Mouse (Mus musculus): Measurements from ENCODE around the gene Castor1.

Gene Castor1

DNA sequence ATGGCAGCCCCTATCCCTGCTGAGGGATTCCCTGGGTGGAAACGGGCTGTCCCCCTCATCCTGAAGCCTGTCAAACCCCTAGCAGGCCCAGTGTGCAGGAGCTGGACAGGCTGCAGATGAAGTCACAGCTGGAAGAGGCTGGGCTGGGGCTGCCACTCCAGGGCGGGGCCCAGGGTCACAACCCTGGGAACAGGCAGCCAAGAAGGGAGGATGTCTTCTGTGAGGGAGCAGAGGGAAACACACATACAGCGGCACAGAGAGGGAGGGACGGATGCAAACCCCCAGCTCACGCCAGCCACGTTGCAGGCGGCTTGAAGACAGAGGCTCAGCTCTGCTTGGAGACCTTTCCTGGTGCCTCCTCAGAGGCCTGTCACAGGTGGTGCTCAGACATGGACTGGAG is 46.0 kb downstream of the Castor1 start:
- peak in 1 of 2 experiments; percentile 30 for DNase-seq

DNA sequence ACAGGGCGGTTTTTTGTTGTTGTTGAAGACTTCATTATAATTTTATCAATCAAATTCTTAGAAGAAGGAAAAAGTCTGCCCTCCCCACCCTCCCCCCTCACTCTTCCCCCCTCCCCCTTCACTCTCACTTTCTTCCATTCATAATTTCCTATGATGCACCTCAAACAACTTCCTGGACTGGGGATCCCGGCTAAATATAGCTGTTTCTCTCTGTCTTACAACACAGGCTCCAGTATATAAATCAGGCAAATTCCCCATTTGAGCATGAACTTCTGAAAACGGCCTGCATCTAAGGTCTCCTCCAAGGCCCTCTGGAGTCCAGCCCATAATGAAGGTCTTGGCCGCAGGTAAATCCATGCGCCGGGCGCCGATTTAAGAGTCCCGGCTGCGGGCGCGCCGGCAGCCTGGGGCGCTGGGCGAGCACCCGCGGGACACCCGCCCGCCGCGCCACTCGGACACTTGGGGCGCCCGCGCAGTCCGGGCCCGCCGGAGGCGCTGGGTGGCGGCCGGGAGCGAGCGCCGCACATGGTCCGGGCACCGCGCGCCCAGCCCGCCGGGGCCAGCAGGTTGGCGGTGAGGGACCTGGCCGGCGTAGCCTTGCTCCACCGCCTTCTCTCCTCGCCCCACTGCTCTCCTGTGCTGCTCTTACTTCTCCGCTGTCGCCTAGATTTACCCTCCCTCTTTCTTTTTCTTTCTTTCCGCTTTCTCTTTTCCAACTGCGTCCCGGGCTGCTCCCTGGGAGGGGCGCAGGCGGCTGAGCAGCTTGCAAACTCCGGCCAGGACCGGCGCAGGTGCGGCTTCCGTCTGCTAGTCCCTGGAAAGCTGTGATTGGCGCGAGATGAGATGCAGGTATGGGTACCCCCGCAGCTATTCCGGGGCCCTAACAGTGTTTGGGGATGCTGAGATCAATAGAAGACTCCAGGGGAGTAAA is 48.5 kb downstream of the Castor1 start:
- peak; percentile 48 to 80 for DNase-seq

GRCm38 (mm10) chr11:4267202-4267578 is 49.2 kb downstream of the Castor1 start:
- peak in 1 of 2 experiments; percentile 30 for DNase-seq

DNA sequence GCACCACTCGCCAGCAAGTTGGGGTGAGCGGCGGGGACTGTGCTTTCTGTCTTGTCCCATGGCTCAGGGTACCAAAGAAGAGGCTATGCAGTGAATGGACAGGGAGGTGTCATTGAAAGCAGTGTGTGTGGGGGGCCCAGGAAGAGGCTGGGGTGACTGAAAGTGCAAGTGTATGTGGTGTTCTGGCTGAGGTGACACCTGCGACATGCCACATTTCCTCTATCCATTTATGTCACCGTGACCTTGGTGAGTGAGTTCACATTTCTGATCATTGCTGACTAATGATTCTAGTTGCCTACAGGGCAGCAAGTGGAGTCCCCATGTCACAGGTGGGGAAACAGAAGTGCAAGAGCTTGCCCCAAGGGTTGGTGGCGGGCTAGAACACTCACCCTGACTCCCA is 50.5 kb downstream of the Castor1 start:
- no peak for DNase-seq

DNA sequence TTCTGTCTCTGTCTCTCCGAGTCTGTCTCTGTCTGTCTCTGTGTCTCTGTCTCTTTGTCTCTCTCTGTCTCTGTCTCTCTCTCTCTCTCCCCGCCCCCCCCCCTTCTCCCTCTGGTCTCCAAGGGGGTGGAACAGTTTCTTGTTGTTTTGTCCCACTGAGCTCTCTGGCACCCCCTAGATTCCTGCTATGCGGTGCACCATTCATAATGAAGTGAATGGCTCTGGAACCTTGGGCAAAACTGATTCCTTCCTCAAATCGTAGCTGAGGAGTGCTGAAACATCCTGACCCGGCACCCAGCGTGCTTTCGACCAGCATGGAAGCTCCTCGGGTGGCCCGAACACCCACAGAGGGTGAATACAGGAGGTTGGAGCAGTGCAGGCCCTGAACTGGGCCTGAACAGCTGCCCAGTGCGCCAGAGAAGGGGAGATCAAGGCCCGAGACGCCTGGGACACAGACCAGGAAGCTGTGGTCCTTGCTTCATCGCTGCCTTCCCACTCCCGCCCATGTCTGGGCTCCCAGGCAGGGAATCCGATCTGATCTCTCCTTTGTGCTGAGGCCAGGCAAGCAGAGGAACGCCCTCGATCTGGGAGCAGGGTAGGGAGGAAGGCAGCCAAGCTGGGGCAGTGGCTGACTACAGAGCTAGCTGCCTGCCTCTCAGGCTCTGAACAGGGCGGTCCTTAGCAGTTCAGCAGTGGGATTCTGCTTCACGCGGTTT is 52.9 kb downstream of the Castor1 start:
- peak in 1 of 2 experiments; percentile 54 for DNase-seq

DNA sequence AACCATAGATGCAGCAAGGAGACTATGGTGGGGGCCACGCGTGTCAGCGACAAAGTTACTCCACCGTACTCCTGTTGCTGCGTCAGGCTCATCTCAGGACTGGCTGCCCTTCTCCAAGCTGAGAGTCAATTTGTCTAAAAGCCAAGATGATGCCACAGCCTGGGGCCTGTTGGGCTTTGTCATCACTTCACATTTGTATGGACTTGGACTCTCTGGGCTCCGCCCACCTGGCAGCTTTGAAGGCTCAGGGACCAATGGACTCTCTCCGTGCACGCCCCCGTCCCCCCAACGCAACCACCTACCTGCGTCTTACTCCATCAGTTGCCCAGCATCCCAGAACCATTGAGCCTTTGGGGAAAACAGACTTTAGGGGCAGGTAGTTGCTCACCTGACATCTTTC is 53.5 kb downstream of the Castor1 start:
- DNase-seq: no peak
